Mouse (Mus musculus) left cerebral cortex, postnatal 14 days (tissue): ENCODE data around the gene Dennd4a. TPM values are rescaled to one million over a fixed set of nuclear protein-coding genes. Genes with fewer than 3 reads are reported as not detected.

Experiments
- DNase-seq, 2 experiments: peaks; one replicate each; pipeline ENCODE4 v3.0.0; 2021 to 2022; ENCODE audit warnings: low spot score in 2 of 2, mixed read lengths in 1 of 2
- intact Hi-C: fragments of 180-260 bp; cut with DNase I; formaldehyde crosslinking; loops from one replicate; pipeline ENCODE4 v1.15.1; 2025
- total RNA-seq, 2 experiments: library from RNA; stranded (reverse); gene quantifications; 2 replicates each; pipeline ENCODE4 v1.2.3; 2021

Gene Dennd4a
- total RNA-seq, 2 experiments from 2014 or later, result 61.8 to 68.9 TPM

DNA sequence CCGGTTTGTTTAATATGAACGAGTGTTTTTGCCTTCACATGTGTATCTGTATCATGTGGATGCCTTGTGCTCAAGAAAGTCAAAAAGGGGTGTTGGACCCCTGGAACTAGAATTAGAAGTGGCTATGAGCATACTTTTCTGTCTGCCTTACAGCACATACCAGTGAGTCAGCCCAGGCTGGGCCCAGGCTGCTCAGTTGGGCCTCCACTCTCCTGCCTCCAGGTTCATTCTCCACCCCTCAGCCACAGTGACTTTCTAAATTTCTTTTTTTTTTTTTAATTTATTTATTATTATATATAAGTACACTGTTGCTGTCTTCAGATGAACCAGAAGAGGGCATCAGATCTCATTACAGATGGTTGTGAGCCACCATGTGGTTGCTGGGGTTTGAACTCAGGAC is 128.7 kb downstream of the Dennd4a start:
- intact Hi-C loops, result no loop called here
- DNase-seq, result no peak

- intact Hi-C loops, result no loop called here
- DNase-seq, result no peak
These were observed 129.7 kb downstream of the Dennd4a start for GRCm38 (mm10) chr9:64940731-64941346.

- no peak for DNase-seq
- intact Hi-C loops, result no loop called here
These were observed 130.5 kb downstream of the Dennd4a start for GRCm38 (mm10) chr9:64941650-64942049.

- intact Hi-C loops, result no loop called here
- DNase-seq, result no peak
These were observed 132.9 kb downstream of the Dennd4a start for GRCm38 (mm10) chr9:64943997-64944396.

DNA sequence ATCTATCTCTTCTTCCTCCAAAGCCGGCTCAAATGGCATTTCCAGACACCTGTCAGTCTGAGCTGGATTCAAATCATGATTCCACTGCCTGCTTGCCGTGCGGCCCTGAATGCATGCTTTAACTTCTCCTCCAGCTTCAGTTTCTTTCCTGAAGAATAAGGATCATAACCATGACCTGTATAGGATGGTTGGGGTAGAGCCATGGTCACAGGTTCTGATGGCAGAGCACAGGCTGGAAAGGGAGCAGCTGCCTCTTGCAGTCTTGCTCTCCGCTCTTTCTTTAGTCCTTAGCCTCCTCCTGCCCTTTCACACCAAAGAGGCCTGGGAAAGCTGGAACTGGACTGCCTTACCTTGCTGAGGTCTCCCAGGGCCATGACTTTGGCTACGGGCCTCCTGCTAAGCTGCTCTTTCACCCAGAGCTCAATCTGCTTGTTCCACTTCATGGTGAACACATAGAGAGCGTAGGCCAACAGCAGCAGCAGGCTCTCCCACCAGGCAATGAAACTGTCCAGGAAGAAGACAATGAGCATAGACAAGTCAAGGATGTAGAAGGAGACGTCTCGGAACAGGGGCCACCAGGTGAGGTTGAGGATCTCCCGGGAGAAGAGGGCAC is 136.4 kb downstream of the Dennd4a start:
- intact Hi-C loops, result no loop called here
- no peak for DNase-seq

- DNase-seq, result no peak
- intact Hi-C loops, result no loop called here
These were observed 140.1 kb downstream of the Dennd4a start, which contains the start of gene Slc24a1 for GRCm38 (mm10) chr9:64951161-64951657. TSS of gene Slc24a1 (minus strand) at chr9:64951607.

DNA sequence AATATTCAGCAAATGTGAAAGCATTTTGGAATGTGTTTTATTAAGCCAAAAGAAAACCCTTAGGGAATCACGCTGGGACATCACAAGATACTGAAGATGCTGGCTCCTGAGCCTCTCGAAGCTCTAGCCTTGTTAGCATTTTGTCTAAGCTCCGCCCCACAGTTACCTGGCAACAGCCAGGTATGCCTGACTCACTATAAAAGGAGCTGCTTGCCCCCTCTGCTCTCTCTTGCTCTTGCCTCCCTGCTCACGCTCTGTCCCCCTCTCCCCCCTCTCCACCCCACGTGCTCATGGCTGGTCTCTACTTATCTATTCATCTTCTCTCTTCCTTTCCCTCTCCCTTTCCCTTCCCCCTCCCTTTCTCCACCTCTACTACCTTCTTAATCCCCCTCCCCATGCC is 140.9 kb downstream of the Dennd4a start:
- DNase-seq, result no peak
- intact Hi-C loops, result no loop called here

DNA sequence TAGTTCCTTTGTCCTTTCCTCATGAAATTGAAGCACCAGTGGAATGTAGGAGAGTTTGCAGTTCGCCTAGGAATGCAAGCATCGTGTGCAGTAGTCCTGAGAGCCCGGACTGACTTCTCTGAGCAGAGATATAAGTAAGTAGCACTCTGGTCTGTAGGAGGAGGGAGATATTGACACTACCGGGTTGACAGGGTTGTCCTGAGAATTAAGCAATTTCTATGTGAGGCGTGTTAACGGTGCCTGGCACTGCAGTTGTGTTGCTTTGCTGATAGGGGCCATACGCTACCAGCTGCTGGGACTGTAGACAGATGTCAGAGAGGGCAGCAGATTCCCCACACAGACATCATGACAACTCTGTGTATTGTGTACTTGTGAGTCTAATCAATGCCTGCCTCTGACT is 142.1 kb downstream of the Dennd4a start:
- intact Hi-C loops, result no loop called here

GRCm38 (mm10) chr9:64956337-64956736 is 145.2 kb downstream of the Dennd4a start:
- peak in 1 of 2 experiments; percentile 41 for DNase-seq

More for the DNA sequence above, 142.1 kb downstream of the Dennd4a start:
- DNase-seq, result no peak

DNA sequence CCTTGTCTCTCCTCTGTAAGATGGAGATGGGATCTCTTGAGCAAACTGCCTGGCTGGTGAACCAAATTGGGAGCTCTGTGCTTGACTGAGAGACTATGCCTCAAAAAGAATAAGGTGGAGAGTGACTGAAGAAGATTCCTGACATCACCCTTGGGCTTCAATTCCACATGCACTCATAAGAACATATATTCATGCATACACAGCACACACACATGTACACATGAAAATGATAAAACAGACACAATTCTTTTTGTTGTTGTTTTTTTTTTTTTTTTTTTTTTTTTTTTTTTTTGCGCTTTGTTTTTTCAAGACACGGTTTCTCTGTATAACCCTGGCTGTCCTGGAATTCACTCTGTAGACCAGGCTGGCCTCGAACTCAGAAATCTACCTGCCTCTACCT is 146.1 kb downstream of the Dennd4a start:
- DNase-seq, result no peak
- intact Hi-C loops, result no loop called here

More at GRCm38 (mm10) chr9:64956337-64956736, 145.2 kb downstream of the Dennd4a start:
- intact Hi-C loops, result no loop called here

GRCm38 (mm10) chr9:64960117-64960977 is 149.2 kb downstream of the Dennd4a start, which contains the start of gene Ints14:
TSS of gene Ints14 (plus strand) at chr9:64960905.
- peak; percentile 96 to 97 for DNase-seq
- intact Hi-C loops, result loop anchor here (2.0 to 10.0 kb wide), 4 partner anchors 58 to 686 kb away; partner anchors contain the start of gene Dis3l

DNA sequence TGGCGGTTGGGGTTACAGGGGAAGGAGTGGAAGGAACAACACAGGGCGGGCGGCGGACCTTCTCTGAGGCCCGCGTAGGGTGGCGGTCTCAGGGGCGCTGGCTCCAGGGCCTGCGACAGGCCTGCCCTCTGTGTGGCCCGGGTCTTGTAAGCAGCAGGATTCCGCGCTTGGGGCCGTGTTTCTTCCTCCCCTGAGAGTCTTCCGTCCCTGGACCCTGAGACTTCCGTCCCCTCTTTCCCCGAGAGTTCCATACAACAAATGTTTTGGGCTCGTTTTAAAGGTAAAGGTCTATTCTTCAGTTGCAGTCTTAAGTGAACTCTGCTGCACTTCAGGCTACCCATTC is 149.8 kb downstream of the Dennd4a start:
- DNase-seq, result no peak
- intact Hi-C loops, result loop anchor here (2.0 to 10.0 kb wide), 4 partner anchors 58 to 686 kb away; partner anchors contain the start of gene Dis3l

Other genes with a start within 250 kb of the Dennd4a start
- 100 to 1,000 TPM; 296 to 301 TPM for gene Rab11a, start 73.6 kb upstream of the Dennd4a start, total RNA-seq
- gene Slc24a1, start 140.3 kb downstream of the Dennd4a start, total RNA-seq, result under 1 TPM; 0.15 to 0.26 TPM
- gene Ints14, start 149.6 kb downstream of the Dennd4a start, total RNA-seq, result 10 to 100 TPM; 21.5 to 21.8 TPM
- 100 to 1,000 TPM; 177 TPM for gene Hacd3, start 210.4 kb downstream of the Dennd4a start, total RNA-seq
- 100 to 1,000 TPM; 134 to 141 TPM for gene Dpp8, start 221.1 kb downstream of the Dennd4a start, total RNA-seq